Mouse (Mus musculus): ENCODE data around the gene Dlgap3.

- no peak for TF ChIP-seq CTCF (IDR thresholded peaks at IDR 0.05; ENCODE audit: insufficient read depth, low read length)
- TF ChIP-seq POLR2A (IDR thresholded peaks at IDR 0.05; ENCODE audit: borderline replicate concordance, extremely low read depth, low read depth, low read length): no peak
Measured at GRCm38 (mm10) chr4:127223755-127224154, 54.8 kb downstream of the Dlgap3 start.

All from lung, adult 2 months (tissue).